Mouse (Mus musculus) left cerebral cortex, postnatal 4 days (tissue): ENCODE results near the gene Pgd. TPM values are rescaled to one million over a fixed set of nuclear protein-coding genes. Genes with fewer than 3 reads are reported as not detected.
"Not testable (repeated sequence)": the region's sequence is repeated elsewhere in the genome, so short reads cannot be mapped to it uniquely, and the experiment has no call there.

ENCODE experiments used
- DNase-seq: peaks from one replicate; pipeline ENCODE4 v3.0.0-alpha.2; 2022
- intact Hi-C: fragments of 180-260 bp; cut with DNase I; formaldehyde crosslinking; loops from one replicate; pipeline ENCODE4 v1.15.1; 2025
- total RNA-seq, 2 experiments: library from RNA; stranded (reverse); gene quantifications; 2 replicates each; pipeline ENCODE4 v1.2.3; 2021

Pgd gene
- total RNA-seq, 2 experiments from 2014 or later: 64.6 to 64.7 TPM

DNA sequence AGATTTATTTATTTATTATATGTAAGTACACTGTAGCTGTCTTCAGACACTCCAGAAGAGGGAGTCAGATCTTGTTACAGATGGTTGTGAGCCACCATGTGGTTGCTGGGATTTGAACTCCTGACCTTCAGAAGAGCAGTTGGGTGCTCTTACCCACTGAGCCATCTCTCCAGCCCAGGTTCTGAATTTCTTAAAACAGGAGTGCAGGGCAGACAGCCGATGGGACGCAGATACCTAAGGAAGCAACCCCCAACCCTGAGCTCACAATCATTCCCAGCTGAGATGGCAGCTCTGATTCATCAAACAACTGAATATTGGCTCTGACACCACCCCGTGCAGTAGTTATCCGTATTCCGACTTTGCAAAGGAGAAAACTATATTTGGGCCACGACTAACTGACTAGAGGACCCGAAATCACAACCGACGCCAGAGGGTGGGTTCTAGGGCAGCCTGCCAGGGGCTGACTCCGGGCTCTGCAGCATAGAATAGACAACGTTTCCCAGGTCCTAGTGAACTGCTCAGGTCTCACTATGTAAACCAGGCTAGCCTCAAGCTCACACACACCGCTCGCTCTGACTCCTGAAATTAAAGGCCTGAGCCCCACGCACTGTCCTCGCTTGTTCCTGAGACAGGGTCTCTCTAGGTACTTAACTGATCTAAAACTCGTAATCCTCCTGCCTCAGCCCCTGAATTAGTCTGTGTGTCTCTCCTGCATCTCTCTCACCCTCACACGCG, 30.3 kb downstream of the Pgd start:
- intact Hi-C loops: no loop called here
- peak; percentile 22 for DNase-seq

DNA sequence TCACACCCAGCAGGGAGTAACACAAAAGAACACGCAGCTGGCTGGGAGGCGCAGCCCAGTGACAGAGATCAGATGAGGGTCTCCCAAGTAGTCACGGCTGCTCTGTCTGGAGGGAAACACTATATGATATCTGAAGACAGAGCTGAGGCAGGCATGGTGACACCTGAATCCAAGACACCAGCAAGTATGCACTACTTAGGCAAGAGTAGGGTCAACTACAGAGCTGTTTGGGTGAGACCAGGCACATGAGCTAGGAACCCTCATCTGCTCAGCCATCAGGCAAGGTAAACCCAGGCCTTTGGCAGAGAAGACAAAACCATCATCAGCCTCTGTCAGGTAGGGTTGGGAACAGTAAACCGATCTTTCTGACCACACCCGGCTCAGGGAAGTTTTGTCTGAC, 33.2 kb downstream of the Pgd start:
- intact Hi-C loops: no loop called here
- no peak for DNase-seq

DNA sequence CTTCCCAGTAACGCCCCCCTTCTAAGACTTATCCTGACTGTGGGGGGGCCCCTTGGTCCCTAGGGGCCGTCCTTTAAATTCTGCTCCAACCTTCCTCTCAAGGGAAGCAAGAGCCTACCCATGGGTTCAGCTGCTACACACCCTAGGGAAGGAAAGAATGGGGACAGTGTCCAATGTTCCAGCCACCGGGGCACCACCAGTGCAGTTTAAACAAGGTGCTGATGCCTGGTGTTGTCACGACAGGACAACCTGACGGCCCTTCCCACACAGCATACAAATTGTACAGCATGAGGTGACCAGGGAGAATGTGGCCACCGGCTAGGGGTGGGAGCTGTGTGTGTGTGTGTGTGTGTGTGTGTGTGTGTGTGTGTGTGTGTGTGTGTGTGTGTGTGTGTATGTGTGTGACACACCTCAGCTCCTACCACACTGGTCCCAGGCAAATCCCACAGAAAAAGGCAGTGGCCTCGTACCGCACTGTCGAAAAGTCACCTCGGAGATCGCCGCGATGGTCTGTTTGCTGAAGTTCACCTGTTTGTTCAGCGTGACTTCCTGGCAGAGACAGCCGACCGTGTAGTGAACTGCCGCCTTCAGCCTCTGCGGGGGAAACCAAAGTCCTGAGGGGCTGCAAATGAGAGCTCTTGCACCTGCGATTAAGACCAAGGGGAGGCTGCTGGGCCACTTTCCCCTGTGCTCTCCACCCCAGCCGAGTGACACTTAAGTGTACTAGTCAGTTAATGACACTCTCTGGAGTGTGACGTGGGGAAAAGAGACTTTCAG, 34.6 kb downstream of the Pgd start:
- DNase-seq: no peak
- intact Hi-C loops: no loop called here

DNA sequence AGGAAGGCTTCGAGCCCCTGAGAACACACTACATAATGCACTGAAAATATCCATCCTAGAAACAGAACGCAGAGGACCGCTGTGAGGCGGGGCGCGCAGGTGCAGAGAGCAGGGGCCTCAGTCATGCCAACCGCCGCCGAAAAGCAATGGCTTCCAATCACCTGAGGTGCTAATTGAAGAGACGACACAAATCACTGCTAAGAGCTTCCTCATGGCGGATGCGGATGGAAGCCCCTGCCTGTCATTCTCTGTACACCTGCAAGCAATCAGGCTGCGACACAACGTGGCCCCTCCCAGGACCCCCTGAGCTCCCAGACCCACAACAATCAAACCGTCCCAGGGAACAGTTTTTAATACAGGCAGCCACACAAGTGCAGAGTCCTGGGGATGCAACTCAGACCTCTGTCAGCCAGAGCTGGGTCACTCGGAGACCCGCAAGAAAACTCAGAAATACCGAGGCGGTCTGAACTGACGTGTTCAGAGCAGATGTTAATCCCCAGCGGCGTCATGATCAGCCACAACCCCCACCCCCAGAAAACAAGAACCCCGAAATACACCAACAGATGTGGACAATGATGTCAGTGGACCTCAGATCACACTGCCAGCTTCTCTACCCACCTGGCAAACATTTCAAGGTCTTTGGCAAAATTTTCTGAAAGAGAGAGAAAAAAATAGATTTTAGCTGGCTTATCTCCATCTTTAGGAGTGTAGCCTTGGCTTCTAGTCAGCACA, 35.4 kb downstream of the Pgd start:
- intact Hi-C loops: no loop called here
- no peak for DNase-seq

DNA sequence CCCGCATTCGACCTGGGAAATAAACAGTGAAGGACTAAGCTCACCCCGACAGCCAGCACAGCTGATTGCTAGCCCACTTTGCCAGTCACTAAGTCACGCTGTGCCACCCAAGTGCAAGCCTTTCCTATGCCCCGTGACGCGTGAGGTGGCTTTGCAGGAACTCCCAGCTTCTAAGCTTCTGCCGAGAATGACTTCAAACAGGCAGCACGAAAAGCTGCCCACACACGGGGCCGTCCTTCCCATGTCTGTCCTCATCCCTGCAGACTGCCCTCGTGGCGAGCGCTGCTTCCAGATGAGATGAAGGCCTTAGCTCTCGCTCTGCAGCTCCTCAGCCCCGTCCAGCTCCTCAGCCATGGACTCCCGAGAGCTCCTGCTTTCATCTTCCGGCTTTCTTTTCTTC, 38.1 kb downstream of the Pgd start:
- DNase-seq: no peak
- intact Hi-C loops: no loop called here

DNA sequence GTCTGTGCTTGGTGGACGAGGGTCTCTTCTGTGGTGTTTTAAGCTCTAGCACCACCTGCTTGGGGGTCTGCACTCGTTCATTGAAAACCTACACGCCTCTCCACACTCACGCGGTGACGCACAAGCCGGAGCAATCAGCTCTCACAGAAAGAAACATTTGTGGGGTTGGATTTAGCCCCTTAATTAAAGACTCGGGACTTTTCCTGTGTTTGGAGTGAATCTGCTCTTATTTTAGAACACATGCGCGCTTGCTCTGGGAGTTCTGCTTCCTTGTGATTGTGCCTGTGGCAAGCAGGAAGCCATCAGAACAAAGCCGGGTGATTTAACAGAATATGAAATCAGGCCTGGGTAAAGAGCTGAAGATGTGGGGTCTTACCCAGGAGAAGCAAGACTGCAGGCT, 39.9 kb downstream of the Pgd start, which contains the start of gene Cort:
Gene Cort (minus strand): TSS at position 101 of the 400 bp plus-strand sequence.
- intact Hi-C loops: no loop called here
- DNase-seq: no peak

DNA sequence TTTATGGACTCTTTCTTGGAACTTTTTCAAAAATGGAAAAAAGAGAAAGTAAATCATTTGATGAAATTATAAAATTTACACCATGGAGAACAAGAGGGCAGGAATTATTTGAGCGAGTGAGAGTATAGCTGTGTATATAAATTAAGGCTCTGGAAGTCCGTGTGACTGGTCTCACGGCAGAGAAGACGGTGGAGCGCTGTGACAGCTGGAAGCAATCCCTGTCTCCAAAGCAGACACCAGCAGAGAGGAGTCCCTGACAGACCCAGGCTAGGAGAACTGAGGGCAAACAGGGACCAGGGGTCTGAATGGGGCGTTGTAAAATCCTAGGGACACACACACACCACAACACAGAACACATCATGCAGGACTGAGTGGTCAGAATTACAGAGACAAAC, 40.5 kb downstream of the Pgd start:
- DNase-seq: no peak
- intact Hi-C loops: no loop called here

DNA sequence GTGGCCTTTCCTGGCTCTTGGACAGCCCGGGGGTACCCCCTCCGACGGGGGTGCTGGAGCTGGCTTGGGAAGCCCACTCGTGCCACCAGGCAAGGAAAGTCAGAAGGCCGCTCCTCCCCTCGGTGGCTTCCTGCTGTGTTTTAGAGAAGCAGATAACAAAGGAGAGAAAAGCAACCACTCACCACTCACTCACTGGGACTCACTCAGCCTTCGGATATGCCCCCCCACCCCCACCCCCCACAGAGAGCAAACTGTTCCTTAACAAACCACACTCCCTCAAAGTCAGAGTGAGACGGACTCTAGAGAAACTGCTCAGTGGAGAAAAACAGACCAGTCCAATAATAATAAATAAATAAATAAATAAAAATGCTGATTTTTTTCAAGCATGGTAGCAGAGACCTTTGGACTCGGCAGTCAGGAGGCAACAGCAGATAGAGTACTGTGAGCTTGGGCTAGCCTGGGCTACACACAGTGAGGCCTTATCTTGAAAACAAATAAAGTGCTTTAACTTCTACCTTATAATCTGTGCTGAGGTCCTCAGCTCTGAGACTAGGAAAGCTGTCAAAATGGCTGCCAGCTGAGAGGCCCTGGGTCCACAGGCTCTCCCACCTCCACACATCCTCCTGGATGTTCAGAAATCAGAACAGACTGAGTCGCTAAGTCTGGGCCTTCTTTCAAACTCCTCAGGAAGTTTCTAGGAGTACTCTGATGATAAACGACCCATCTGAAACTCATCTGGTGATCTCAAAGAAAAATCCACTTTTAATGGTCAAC, 41.0 kb downstream of the Pgd start:
- intact Hi-C loops: no loop called here
- DNase-seq: no peak

DNA sequence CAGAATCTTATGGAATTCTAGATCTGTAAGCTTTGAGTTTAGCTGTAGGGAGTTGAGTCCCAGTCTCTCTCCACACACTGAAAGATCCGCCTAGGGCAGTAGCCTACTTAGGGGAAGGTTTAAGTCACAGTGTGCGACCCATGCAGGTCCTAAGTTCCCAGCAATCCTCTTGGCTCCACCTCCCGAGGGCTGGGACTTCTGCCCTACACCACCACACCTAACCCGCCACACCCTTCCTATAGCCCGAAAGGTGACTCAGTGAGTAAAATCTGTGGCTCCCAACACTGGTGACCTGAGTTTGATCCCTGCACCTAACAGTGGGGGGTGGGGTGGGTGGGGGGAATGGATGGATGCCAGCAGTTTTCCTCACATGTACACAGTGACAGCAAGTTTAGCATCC, 43.1 kb downstream of the Pgd start:
- no peak for DNase-seq
- intact Hi-C loops: no loop called here

DNA sequence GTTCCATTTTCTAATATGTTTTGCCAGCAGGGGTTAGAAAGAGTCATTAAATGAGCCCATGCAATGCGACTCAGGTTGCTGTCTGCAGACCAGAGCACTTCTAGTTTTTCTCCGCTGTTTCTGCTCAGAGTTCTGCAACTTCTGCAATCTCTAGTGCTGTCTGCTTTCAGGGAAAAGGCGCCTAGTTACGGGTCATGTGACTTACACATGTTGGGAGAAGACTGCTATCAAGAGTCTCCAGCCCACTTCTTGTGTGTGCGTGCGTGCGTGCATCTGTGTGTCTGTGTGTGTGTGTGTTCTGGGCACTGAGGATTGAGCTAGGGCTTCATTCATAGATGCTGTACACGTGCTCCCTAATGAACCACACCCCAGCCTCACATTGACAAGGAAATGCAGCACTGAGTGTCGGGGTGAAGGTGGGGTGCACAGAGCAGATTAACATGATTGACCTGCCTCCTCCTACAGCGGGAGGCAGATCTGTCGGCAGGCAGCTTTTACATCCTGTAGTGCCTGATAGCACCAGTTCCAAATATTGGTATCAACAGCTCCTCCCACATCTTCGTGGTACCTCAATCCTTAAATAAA, 46.5 kb downstream of the Pgd start:
- intact Hi-C loops, DNase-seq: not testable (repeated sequence)

DNA sequence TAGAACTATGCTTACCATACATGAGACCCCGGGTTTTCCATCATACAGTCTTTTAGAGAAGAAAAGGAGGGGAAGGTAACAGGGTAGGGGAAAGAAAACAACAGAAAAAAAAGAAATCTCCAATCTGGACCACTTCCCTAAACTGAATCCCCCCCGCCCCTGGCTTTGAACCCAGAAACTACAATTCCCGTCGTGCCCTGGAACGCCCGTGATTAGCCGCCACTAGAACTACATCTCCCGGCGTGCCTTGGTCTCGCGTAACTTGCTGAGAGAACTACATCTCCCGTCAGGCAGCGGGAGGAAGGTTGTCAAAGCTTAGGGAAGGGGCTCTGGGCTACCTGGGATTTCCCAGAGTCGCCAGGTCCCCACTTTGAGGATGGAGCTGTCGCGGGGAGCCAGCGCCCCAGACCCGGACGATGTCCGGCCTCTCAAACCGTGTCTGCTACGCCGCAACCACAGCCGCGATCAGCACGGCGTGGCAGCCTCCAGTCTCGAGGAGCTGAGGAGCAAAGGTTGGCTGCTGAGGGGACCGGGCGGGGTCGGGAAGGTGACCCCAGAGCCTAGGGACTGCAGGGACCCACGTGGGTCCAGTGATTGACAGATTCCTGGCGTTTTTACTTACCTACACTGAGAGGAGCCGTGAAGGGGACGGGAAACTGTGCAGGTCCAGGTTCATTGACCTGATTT, 62.6 kb downstream of the Pgd start, which contains the start of gene Dffa:
Gene Dffa (plus strand): TSS at position 272 of the 687 bp plus-strand sequence.
- intact Hi-C loops: no loop called here
- DNase-seq: peak; percentile 93

DNA sequence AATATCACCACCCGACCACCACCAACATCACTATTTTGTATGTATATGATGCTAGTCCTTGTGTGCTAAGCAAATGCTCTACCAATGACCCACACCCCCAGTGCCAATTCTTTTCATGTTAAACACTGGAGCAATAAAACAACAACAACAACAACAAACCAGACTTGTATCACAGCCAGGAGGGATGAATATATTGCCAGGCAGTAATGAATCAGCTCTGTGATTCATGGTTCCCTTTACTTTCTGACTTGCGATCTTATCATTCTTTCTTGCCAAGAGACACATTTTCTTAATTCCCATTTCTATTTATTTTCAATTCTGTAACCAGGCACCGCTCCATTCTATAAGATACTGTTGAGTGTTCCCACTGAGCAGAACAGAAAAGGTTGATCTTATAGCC, 65.1 kb downstream of the Pgd start:
- intact Hi-C loops: no loop called here
- no peak for DNase-seq

DNA sequence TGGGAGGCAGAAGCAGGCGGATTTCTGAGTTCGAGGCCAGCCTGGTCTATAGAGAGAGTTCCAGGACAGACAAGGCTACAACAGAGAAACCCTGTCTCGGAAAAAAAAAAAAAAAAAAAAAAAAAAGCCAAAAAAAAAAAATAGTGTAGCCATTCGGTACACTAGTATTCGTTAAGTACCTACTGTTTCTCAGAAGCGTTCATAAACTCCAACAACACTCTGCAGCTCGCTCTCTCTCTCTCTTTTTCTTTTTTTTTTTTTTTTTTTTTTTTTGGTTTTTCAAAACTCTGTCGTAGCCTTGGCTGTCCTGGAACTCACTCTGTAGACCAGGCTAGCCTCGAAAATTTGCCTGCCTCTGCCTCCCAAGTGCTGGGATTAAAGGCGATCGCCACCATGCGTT, 66.1 kb downstream of the Pgd start:
- DNase-seq, intact Hi-C loops: not testable (repeated sequence)

Other genes with a start within 250 kb of the Pgd start
- 10 to 100 TPM; 38.2 to 40.8 TPM for gene Pex14, start 66.9 kb downstream of the Pgd start, total RNA-seq
- 10 to 100 TPM; 40.8 to 45.9 TPM for gene Dffa, start 62.6 kb downstream of the Pgd start, total RNA-seq
- gene Cort, start 40.0 kb downstream of the Pgd start, total RNA-seq: 10 to 100 TPM; 13.8 to 16.6 TPM
- 10 to 100 TPM; 33.5 to 38.3 TPM for gene Cenps, start 29.1 kb downstream of the Pgd start, total RNA-seq
- gene Kif1b, start 140.9 kb upstream of the Pgd start, total RNA-seq: 100 to 1,000 TPM; 420 to 423 TPM